Mouse (Mus musculus) embryonic fibroblast, embryonic 13.5 days (primary cell): ENCODE results near the gene Hoxa13. TPM values are rescaled to one million over a fixed set of nuclear protein-coding genes. Genes with fewer than 3 reads are reported as not detected.

Experiments
- H3K27ac ChIP-seq: 2 replicates; pipeline ENCODE4 v1.5.1; 2012; ENCODE audit warnings: low read length, control low read depth, inconsistent platforms; ENCODE audit not compliant: insufficient read depth
- H3K4me1 ChIP-seq: 2 replicates; pipeline ENCODE4 v1.6.1; 2011; ENCODE audit warnings: low read length; ENCODE audit not compliant: control insufficient read depth, insufficient read depth
- H3K4me3 ChIP-seq: 2 replicates; pipeline ENCODE4 v1.5.1; 2011; ENCODE audit warnings: mild to moderate bottlenecking, control low read depth, low read length; ENCODE audit not compliant: insufficient read depth
- CTCF ChIP-seq: IDR thresholded peaks from 2 replicates; pipeline ENCODE4 v1.5.1; 2011; ENCODE audit warnings: mild to moderate bottlenecking, control low read depth, low read length, moderate library complexity, borderline replicate concordance; ENCODE audit not compliant: insufficient read depth
- POLR2A ChIP-seq: IDR thresholded peaks from 2 replicates; pipeline ENCODE4 v1.6.1; 2011; ENCODE audit warnings: low read depth, mild to moderate bottlenecking, control low read depth, low read length, moderate library complexity
- polyA plus RNA-seq: library from polyadenylated mRNA; stranded (reverse); fragments of >200 nt; gene quantifications from 2 replicates; pipeline ENCODE4 v1.2.4, GENCODE M21; 2011; ENCODE audit warnings: low read depth; ENCODE audit not compliant: missing spikeins, insufficient read length

Hoxa13 gene
- polyA plus RNA-seq, 1 experiment = 5.0 TPM

GRCm38 (mm10) chr6:52237346-52238154, 23.1 kb downstream of the Hoxa13 start:
- H3K4me1 ChIP-seq = no peaks in the 10 kb centered on the region
- TF ChIP-seq POLR2A (no peak), CTCF (no peak)
- H3K27ac ChIP-seq = peak overlapping the region; percentile 12; the same call in 1 of the 2 replicates
- peak overlapping the region; percentile 20 for H3K4me3 ChIP-seq

GRCm38 (mm10) chr6:52236806-52237205, 23.9 kb downstream of the Hoxa13 start:
- Histone ChIP-seq H3K27ac (no peak overlapping the region), H3K4me3 (no peak overlapping the region), H3K4me1 (no peaks in the 10 kb centered on the region)
- no peak for TF ChIP-seq CTCF
- TF ChIP-seq POLR2A = no peak

- no peak overlapping the region for H3K27ac ChIP-seq
- H3K4me1 ChIP-seq = no peaks in the 10 kb centered on the region
- H3K4me3 ChIP-seq = no peak overlapping the region
- TF ChIP-seq CTCF = no peak
- no peak for TF ChIP-seq POLR2A
Observed at GRCm38 (mm10) chr6:52235866-52236265, 24.8 kb downstream of the Hoxa13 start.

GRCm38 (mm10) chr6:52235267-52235666, 25.4 kb downstream of the Hoxa13 start:
- Histone ChIP-seq H3K4me3 (no peak overlapping the region), H3K4me1 (no peaks in the 10 kb centered on the region), H3K27ac (no peak overlapping the region)
- TF ChIP-seq CTCF = no peak
- TF ChIP-seq POLR2A = no peak

- TF ChIP-seq CTCF (no peak), POLR2A (peak; percentile 67)
- H3K27ac ChIP-seq = no peak overlapping the region
- peak overlapping the region; percentile 52 for H3K4me3 ChIP-seq
- no peaks in the 10 kb centered on the region for H3K4me1 ChIP-seq
Observed at GRCm38 (mm10) chr6:52234428-52235140, 26.1 kb downstream of the Hoxa13 start.

GRCm38 (mm10) chr6:52233546-52234427, 26.9 kb downstream of the Hoxa13 start:
- H3K4me1 ChIP-seq = no peaks in the 10 kb centered on the region

GRCm38 (mm10) chr6:52232984-52233545, 27.6 kb downstream of the Hoxa13 start:
- Histone ChIP-seq H3K4me1 (no peaks in the 10 kb centered on the region), H3K27ac (peak overlapping the region; percentile 38), H3K4me3 (peak overlapping the region; percentile 52)
- TF ChIP-seq CTCF = no peak
- TF ChIP-seq POLR2A = no peak

More at GRCm38 (mm10) chr6:52233546-52234427, 26.9 kb downstream of the Hoxa13 start:
- TF ChIP-seq POLR2A (0 out of 2 replicates have a peak, but pooled peaks have one; percentile 11), CTCF (no peak)
- H3K4me3 ChIP-seq = peak overlapping the region; percentile 52
- H3K27ac ChIP-seq = peak overlapping the region; percentile 38

- peak overlapping the region; percentile 38 for H3K27ac ChIP-seq
- peak overlapping the region; percentile 52 for H3K4me3 ChIP-seq
- no peaks in the 10 kb centered on the region for H3K4me1 ChIP-seq
- TF ChIP-seq CTCF (no peak), POLR2A (no peak)
Observed at GRCm38 (mm10) chr6:52232568-52232965, 28.1 kb downstream of the Hoxa13 start.
